Mouse (Mus musculus): ENCODE measurements at regions not wholly inside any gene's neighbourhood (a gene's known extent, or its start where the extent isn't known, plus 50 kb on each side); places are given as distances from the start of the nearest gene placed in this dataset.

GRCm38 (mm10) chr8:95966430-95966829, 78.1 kb upstream of the Got2 start:
- TF ChIP-seq CTCF (IDR thresholded peaks at IDR 0.05; ENCODE audit: extremely low read depth, insufficient read depth, insufficient read length, insufficient replicate concordance) (no peak), POLR2A (IDR thresholded peaks at IDR 0.05; ENCODE audit: low read depth, low read length) (no peak)
